Mouse (Mus musculus): ENCODE results near the gene Tekt4. TPM values are rescaled to one million over a fixed set of nuclear protein-coding genes. Genes with fewer than 3 reads are reported as not detected.

Tekt4 gene
- polyA plus RNA-seq, 1 experiment from 2014 or later: 0.25 TPM

DNA sequence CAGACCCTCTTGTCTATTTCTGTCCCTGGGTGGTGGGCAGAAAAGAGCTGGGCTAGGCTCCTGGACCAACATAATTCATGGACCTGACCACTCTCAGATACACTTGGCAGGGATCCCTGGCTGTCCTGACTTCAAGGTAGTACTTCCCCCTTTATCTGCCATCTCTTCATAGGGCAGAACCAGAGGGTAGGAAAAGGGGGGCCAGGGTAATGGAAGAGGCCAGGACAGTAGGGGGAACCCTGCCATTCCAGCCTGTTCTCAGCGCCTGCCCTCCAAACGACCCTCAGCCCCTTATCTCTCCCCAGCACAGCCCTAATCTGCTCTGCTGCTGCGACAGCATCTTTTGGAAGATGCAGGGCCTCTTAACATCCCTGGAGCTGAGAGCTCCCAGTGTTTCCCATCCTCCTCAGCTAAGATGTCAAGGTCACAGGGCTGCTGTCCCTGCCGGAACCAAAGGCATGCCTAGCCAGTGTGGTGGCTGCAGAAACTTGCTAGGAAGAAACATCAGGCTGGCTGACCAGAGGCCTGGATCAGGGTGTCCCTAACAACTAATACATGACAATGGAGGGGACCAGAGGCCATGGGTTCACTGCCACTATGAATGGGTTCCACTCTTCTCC lies 9.0 kb downstream of the Tekt4 start:
- Histone ChIP-seq H3K27me3 (ENCODE audit: control insufficient read depth, insufficient read depth, low read length) (no peaks in the 10 kb centered on the region), H3K9me3 (ENCODE audit: control insufficient read depth, low read length) (no peaks in the 10 kb centered on the region), H3K27ac (ENCODE audit: low read depth, low read length) (no peak overlapping the region), H3K9ac (ENCODE audit: low read length) (no peak overlapping the region), H3K4me2 (ENCODE audit: low read depth) (no peak overlapping the region), H3K4me1 (ENCODE audit: control insufficient read depth, insufficient read depth, low read length) (peaks cover 6% of the 10 kb centered on the region; the same call in 1 of the 2 replicates), H3K4me3 (ENCODE audit: low read depth, low read length) (no peak overlapping the region), H3K36me3 (ENCODE audit: control insufficient read depth, insufficient read depth, low read length) (no peaks in the 10 kb centered on the region)
- ATAC-seq (ENCODE audit: insufficient read depth, low FRiP score, low TSS enrichment): no peak
- no peak for DNase-seq (ENCODE audit: low spot score)
- WGBS: 66% methylated on average over 4 of the region's 4 CpGs

DNA sequence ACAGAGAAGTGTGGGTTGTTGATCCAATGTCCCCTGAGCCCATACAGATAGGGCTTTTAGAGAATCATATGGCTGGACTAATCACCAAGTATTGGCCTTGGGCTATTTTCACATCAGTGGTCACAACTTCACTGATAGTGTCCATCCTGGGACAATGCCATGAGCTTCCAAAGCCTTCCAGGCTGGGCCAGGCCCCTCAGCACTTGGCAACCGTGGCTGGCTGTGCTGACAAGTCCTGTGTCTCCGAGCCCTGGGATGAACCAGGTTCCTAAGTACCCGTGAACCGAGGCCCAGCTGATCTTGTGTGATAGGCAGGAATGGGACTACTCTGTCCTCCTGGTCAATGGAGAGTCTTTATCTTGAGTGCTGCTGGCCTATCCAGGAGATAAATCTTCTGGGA lies 9.7 kb downstream of the Tekt4 start:
- H3K4me2 ChIP-seq (ENCODE audit: low read depth): no peak overlapping the region
- no peak for ATAC-seq (ENCODE audit: insufficient read depth, low FRiP score, low TSS enrichment)
- no peak for DNase-seq (ENCODE audit: low spot score)
- no peaks in the 10 kb centered on the region for H3K27me3 ChIP-seq (ENCODE audit: control insufficient read depth, insufficient read depth, low read length)
- WGBS: 89% methylated on average over 4 of the region's 4 CpGs
- no peak overlapping the region for H3K4me3 ChIP-seq (ENCODE audit: low read depth, low read length)
- H3K4me1 ChIP-seq (ENCODE audit: control insufficient read depth, insufficient read depth, low read length): peaks cover 6% of the 10 kb centered on the region; the same call in 1 of the 2 replicates
- no peak overlapping the region for H3K27ac ChIP-seq (ENCODE audit: low read depth, low read length)
- no peak overlapping the region for H3K9ac ChIP-seq (ENCODE audit: low read length)
- no peaks in the 10 kb centered on the region for H3K9me3 ChIP-seq (ENCODE audit: control insufficient read depth, low read length)
- no peaks in the 10 kb centered on the region for H3K36me3 ChIP-seq (ENCODE audit: control insufficient read depth, insufficient read depth, low read length)

DNA sequence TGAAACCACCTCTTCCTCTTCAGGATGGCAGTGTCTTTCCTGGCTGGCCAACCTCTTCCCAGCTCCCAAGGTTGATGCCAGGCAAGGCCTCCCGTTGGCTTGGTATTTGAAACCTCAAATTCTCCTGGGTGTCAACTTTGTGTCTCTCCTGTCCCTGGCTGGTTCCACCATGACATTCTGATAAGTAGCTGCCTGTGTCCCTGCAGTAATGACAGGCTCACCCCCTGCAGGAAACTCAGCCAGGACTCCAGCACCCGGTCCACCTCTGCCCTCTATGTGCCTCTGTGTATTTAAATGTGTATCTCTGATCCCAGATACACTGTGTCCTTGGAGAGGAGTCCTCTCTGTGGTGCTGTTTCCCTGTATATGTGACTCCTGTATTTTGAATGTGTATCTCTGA lies 11.8 kb downstream of the Tekt4 start:
- Histone ChIP-seq H3K4me3 (ENCODE audit: low read depth, low read length) (no peak overlapping the region), H3K4me1 (ENCODE audit: control insufficient read depth, insufficient read depth, low read length) (peaks cover 6% of the 10 kb centered on the region; the same call in 1 of the 2 replicates), H3K27me3 (ENCODE audit: control insufficient read depth, insufficient read depth, low read length) (no peaks in the 10 kb centered on the region), H3K9me3 (ENCODE audit: control insufficient read depth, low read length) (no peaks in the 10 kb centered on the region), H3K36me3 (ENCODE audit: control insufficient read depth, insufficient read depth, low read length) (no peaks in the 10 kb centered on the region), H3K9ac (ENCODE audit: low read length) (no peak overlapping the region), H3K4me2 (ENCODE audit: low read depth) (no peak overlapping the region), H3K27ac (ENCODE audit: low read depth, low read length) (no peak overlapping the region)
- no peak for ATAC-seq (ENCODE audit: insufficient read depth, low FRiP score, low TSS enrichment)
- WGBS: 85% methylated on average over 2 of the region's 2 CpGs
- no peak for DNase-seq (ENCODE audit: low spot score)

DNA sequence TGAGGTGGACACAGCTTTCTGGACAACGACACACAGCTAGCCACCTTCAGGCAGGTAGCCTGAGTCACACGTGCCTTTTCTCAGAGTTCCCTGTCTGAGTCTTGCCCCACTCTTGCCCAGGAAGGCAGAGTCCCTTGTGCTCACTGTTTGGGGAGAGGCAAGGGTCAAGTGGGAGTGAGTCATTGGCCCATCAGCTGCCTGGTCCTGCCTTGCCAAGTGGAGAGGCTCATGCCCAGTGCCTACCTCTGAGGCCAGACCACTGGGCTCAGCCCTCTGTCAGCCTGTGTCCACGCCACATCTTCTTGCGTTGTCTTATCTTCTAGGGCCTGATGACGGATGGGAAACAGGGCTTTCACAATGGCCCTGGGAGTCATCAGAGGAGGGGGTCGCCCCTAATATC lies 13.4 kb downstream of the Tekt4 start:
- 74% methylated on average over 6 of the region's 6 CpGs for WGBS
- Histone ChIP-seq H3K4me1 (ENCODE audit: control insufficient read depth, insufficient read depth, low read length) (no peaks in the 10 kb centered on the region), H3K27ac (ENCODE audit: low read depth, low read length) (no peak overlapping the region), H3K4me2 (ENCODE audit: low read depth) (no peak overlapping the region), H3K36me3 (ENCODE audit: control insufficient read depth, insufficient read depth, low read length) (no peaks in the 10 kb centered on the region), H3K9ac (ENCODE audit: low read length) (no peak overlapping the region), H3K4me3 (ENCODE audit: low read depth, low read length) (no peak overlapping the region), H3K27me3 (ENCODE audit: control insufficient read depth, insufficient read depth, low read length) (no peaks in the 10 kb centered on the region), H3K9me3 (ENCODE audit: control insufficient read depth, low read length) (no peaks in the 10 kb centered on the region)
- DNase-seq (ENCODE audit: low spot score) (no peak), ATAC-seq (ENCODE audit: insufficient read depth, low FRiP score, low TSS enrichment) (no peak)

DNA sequence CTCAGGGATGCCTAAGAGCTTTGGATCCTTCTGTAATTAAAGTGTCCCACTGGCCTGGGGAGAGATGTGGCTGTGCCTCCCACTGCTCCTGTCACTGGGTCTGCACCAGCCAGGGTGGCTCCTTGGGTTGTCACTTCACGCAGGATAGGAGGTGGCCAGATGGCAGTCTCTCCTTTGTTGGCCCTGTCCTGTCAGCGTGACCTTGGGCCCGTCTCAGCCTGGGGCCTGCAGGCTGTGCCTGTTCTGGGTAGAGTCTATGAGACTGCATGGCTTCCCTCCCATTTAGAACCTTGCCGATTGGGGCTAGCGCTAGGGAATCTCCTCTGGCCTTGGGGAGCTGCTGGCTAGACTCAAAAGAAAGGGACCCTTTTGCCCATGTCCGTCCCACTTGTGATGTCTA lies 13.9 kb downstream of the Tekt4 start:
- no peak for ATAC-seq (ENCODE audit: insufficient read depth, low FRiP score, low TSS enrichment)

DNA sequence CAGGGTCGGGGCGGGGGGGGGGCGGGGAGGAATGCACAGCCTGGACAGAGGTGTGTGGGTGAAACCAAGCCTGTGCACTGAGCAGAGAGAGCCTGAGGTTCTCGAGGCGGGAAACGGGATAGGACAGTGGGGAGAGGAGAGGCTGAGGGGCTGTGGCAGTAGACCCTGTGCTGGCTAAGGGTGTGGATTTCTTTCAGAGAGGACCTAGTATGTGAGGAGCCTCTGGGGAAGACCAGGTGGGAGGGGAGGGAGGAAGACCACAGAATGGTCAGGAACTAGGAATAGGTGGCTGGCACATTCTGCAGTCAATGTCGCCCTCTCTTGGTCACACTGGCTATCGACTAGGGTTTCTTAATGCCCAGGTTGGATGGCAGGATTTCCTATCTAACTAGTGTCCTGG lies 15.4 kb downstream of the Tekt4 start:
- H3K27me3 ChIP-seq (ENCODE audit: control insufficient read depth, insufficient read depth, low read length): 0 out of 2 replicates have a peak, but pooled peaks cover 4% of the 10 kb centered on the region
- H3K9ac ChIP-seq (ENCODE audit: low read length): no peak overlapping the region
- H3K9me3 ChIP-seq (ENCODE audit: control insufficient read depth, low read length): no peaks in the 10 kb centered on the region
- no peak overlapping the region for H3K4me2 ChIP-seq (ENCODE audit: low read depth)
- H3K4me1 ChIP-seq (ENCODE audit: control insufficient read depth, insufficient read depth, low read length): no peaks in the 10 kb centered on the region
- no peak overlapping the region for H3K4me3 ChIP-seq (ENCODE audit: low read depth, low read length)
- no peak overlapping the region for H3K27ac ChIP-seq (ENCODE audit: low read depth, low read length)
- ATAC-seq (ENCODE audit: insufficient read depth, low FRiP score, low TSS enrichment): no peak
- peak; percentile 81 for DNase-seq (ENCODE audit: low spot score)
- no peaks in the 10 kb centered on the region for H3K36me3 ChIP-seq (ENCODE audit: control insufficient read depth, insufficient read depth, low read length)
- 46% methylated on average over 8 of the region's 8 CpGs for WGBS

More for the DNA sequence above, 13.9 kb downstream of the Tekt4 start:
- no peak overlapping the region for H3K9ac ChIP-seq (ENCODE audit: low read length)
- 74% methylated on average over 6 of the region's 6 CpGs for WGBS
- no peak overlapping the region for H3K4me3 ChIP-seq (ENCODE audit: low read depth, low read length)
- no peak for DNase-seq (ENCODE audit: low spot score)
- H3K4me1 ChIP-seq (ENCODE audit: control insufficient read depth, insufficient read depth, low read length): no peaks in the 10 kb centered on the region
- no peaks in the 10 kb centered on the region for H3K36me3 ChIP-seq (ENCODE audit: control insufficient read depth, insufficient read depth, low read length)
- no peaks in the 10 kb centered on the region for H3K9me3 ChIP-seq (ENCODE audit: control insufficient read depth, low read length)
- no peaks in the 10 kb centered on the region for H3K27me3 ChIP-seq (ENCODE audit: control insufficient read depth, insufficient read depth, low read length)
- H3K27ac ChIP-seq (ENCODE audit: low read depth, low read length): no peak overlapping the region
- no peak overlapping the region for H3K4me2 ChIP-seq (ENCODE audit: low read depth)

DNA sequence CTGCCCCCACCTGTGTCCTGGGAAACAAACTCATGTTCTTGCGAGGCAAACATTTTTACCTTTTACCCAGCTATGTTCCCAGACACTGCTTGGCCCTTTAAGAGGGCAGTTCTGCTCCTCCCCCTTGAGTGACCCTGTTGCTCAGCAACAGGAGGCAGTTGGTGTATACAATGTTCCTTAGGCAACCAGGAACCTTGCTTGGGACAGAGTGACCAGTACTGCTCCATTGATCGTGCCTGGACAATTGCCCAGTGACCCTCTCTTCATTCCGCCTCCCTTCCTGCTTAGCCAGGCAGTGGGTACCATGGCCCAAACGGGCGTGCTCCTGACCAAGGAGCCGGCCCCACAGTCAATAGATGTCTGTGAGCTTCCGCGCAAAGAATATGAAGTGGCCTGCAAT lies 17.0 kb downstream of the Tekt4 start:
- no peak overlapping the region for H3K4me2 ChIP-seq (ENCODE audit: low read depth)
- H3K27ac ChIP-seq (ENCODE audit: low read depth, low read length): no peak overlapping the region
- WGBS: 27% methylated on average over 8 of the region's 8 CpGs
- H3K4me1 ChIP-seq (ENCODE audit: control insufficient read depth, insufficient read depth, low read length): no peaks in the 10 kb centered on the region
- no peak overlapping the region for H3K4me3 ChIP-seq (ENCODE audit: low read depth, low read length)
- no peaks in the 10 kb centered on the region for H3K36me3 ChIP-seq (ENCODE audit: control insufficient read depth, insufficient read depth, low read length)
- no peak for DNase-seq (ENCODE audit: low spot score)
- no peak for ATAC-seq (ENCODE audit: insufficient read depth, low FRiP score, low TSS enrichment)
- no peak overlapping the region for H3K9ac ChIP-seq (ENCODE audit: low read length)
- no peaks in the 10 kb centered on the region for H3K9me3 ChIP-seq (ENCODE audit: control insufficient read depth, low read length)
- H3K27me3 ChIP-seq (ENCODE audit: control insufficient read depth, insufficient read depth, low read length): 0 out of 2 replicates have a peak, but pooled peaks cover 4% of the 10 kb centered on the region

DNA sequence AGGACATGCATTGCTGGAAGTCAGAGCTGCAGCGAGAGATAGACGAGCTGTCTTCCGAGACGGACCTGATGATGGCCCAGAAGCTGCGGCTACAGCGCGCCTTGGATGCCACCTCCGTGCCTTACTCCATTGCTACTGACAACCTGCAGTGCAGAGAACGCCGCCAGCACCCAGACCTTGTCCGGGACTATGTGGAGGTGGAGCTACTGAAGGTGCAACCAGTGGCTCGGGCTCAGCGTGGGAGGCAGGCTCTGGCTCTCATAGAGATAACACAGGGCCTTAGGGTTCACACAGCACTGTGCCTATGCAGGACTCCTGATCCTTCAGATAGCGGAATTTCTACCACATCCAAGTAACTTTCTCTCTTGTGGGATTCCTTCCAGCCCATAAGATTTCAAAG lies 17.6 kb downstream of the Tekt4 start:
- H3K4me3 ChIP-seq (ENCODE audit: low read depth, low read length): no peak overlapping the region
- H3K4me2 ChIP-seq (ENCODE audit: low read depth): no peak overlapping the region
- DNase-seq (ENCODE audit: low spot score): no peak
- no peak overlapping the region for H3K9ac ChIP-seq (ENCODE audit: low read length)
- no peaks in the 10 kb centered on the region for H3K4me1 ChIP-seq (ENCODE audit: control insufficient read depth, insufficient read depth, low read length)
- 0 out of 2 replicates have a peak, but pooled peaks cover 8% of the 10 kb centered on the region for H3K27me3 ChIP-seq (ENCODE audit: control insufficient read depth, insufficient read depth, low read length)
- H3K9me3 ChIP-seq (ENCODE audit: control insufficient read depth, low read length): no peaks in the 10 kb centered on the region
- H3K27ac ChIP-seq (ENCODE audit: low read depth, low read length): no peak overlapping the region
- ATAC-seq (ENCODE audit: insufficient read depth, low FRiP score, low TSS enrichment): no peak
- WGBS: 58% methylated on average over 14 of the region's 14 CpGs
- H3K36me3 ChIP-seq (ENCODE audit: control insufficient read depth, insufficient read depth, low read length): no peaks in the 10 kb centered on the region

DNA sequence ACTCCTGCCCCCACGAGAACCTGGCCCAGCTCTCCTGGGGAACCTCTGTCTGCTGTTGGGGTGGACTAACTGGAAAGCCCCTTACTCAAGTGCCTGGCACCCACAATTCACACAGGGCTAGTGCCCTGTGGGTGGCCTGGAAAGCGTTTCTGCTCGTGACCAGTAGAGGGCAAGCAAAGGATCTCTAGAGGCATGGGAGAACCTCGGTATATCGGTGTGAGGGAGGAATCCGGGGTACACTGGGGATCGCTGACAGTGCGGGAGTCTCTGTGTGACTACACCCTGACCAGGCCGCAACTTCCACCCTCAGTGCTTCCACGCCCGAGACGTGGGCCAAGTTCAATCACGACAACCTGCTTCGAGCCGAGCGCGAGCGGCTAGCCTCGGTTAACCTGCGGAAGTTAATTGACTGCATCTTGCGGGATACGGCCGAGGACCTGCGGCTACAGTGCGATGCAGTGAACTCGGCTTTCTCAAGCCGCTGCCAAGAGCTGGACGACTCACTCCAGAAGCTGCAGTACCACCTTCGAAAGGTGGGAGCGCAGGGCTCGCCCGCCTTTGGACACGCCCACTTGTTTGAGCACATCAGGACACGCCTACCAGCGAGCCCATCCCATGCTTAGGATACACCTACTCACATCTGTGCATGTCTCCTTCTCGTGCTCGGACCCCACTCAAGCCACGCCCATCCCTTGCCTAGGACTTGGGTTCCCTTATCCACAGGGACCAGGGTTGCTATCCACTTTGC lies 20.1 kb downstream of the Tekt4 start:
- DNase-seq (ENCODE audit: low spot score): peak; percentile 78
- Histone ChIP-seq H3K27ac (ENCODE audit: low read depth, low read length) (no peak overlapping the region), H3K27me3 (ENCODE audit: control insufficient read depth, insufficient read depth, low read length) (0 out of 2 replicates have a peak, but pooled peaks cover 8% of the 10 kb centered on the region), H3K4me3 (ENCODE audit: low read depth, low read length) (peak overlapping the region; percentile 20), H3K4me2 (ENCODE audit: low read depth) (peak overlapping the region; percentile 66), H3K9ac (ENCODE audit: low read length) (peak overlapping the region; percentile 36; the same call in 1 of the 2 replicates), H3K9me3 (ENCODE audit: control insufficient read depth, low read length) (no peaks in the 10 kb centered on the region), H3K36me3 (ENCODE audit: control insufficient read depth, insufficient read depth, low read length) (no peaks in the 10 kb centered on the region), H3K4me1 (ENCODE audit: control insufficient read depth, insufficient read depth, low read length) (no peaks in the 10 kb centered on the region)
- 3% methylated on average over 38 of the region's 38 CpGs for WGBS
- ATAC-seq (ENCODE audit: insufficient read depth, low FRiP score, low TSS enrichment): peak; percentile 67; the same call in 1 of the 2 replicates
